Mouse (Mus musculus) embryonic facial prominence, embryonic 11.5 days (tissue): ENCODE results near the gene Trir. TPM values are rescaled to one million over a fixed set of nuclear protein-coding genes. Genes with fewer than 3 reads are reported as not detected.
A peak's percentile ranks its signal among the peaks of the same experiment; 100 is the strongest.

Experiments used
- ATAC-seq: fragments of 200-750 bp; cut with Nextera tagmentation; replicated peaks from 2 replicates; pipeline ENCODE4 v1.8.0; 2017; ENCODE audit warnings: low read depth; ENCODE audit not compliant: insufficient number of reproducible peaks, low FRiP score, low TSS enrichment
- DNase-seq: peaks from one replicate; pipeline ENCODE4 v3.0.0-alpha.2; 2015; ENCODE audit warnings: low spot score
- H3K27ac ChIP-seq: fragments of 300-500 bp; sonication (generic); replicated peaks from 2 replicates; pipeline ENCODE4 v1.5.1; 2014; ENCODE audit warnings: mild to moderate bottlenecking, low read depth, low read length, control low read depth
- H3K27me3 ChIP-seq: fragments of 300-500 bp; sonication (generic); 2 replicates; pipeline ENCODE4 v1.6.1; 2014; ENCODE audit warnings: mild to moderate bottlenecking, low read length, moderate library complexity, mixed read lengths; ENCODE audit not compliant: control insufficient read depth, insufficient read depth
- H3K36me3 ChIP-seq: fragments of 300-500 bp; sonication (generic); replicated peaks from 2 replicates; pipeline ENCODE4 v1.6.1; 2014; ENCODE audit warnings: low read depth, mild to moderate bottlenecking, low read length, moderate library complexity, mixed read lengths; ENCODE audit not compliant: control insufficient read depth, insufficient read depth
- H3K4me1 ChIP-seq: fragments of 300-500 bp; sonication (generic); 2 replicates; pipeline ENCODE4 v1.6.1; 2014; ENCODE audit warnings: low read length, mixed read lengths; ENCODE audit not compliant: control insufficient read depth, insufficient read depth
- H3K4me2 ChIP-seq: fragments of 300-500 bp; sonication (generic); 2 replicates; pipeline ENCODE4 v1.6.1; 2014; ENCODE audit warnings: low read depth, mild to moderate bottlenecking, control low read depth, low read length, moderate library complexity
- H3K4me3 ChIP-seq: fragments of 300-500 bp; sonication (generic); 2 replicates; pipeline ENCODE4 v1.5.1; 2014; ENCODE audit warnings: low read depth, low read length, control low read depth
- H3K9ac ChIP-seq: fragments of 300-500 bp; sonication (generic); replicated peaks from 2 replicates; pipeline ENCODE4 v1.6.1; 2014; ENCODE audit warnings: mild to moderate bottlenecking, control low read depth, low read length
- H3K9me3 ChIP-seq: fragments of 300-500 bp; sonication (generic); replicated peaks from 2 replicates; pipeline ENCODE4 v1.6.1; 2016; ENCODE audit warnings: mild to moderate bottlenecking, low read length, inconsistent platforms, mixed read lengths; ENCODE audit not compliant: control insufficient read depth
- WGBS: fragments of 180-500 bp; shearing (Covaris S2); extraction: QIAGEN DNeasy Blood & Tissue Kit; methylation state at CpG from one replicate; pipeline ENCODE4 v1.1.7; 2014; 5-methylcytosine and 5-hydroxymethylcytosine counted together
- polyA plus RNA-seq: library from polyadenylated mRNA; unstranded; fragments of >200 nt; fragmentation: Nextera tagmentation; extraction: Ambion mirVana; gene quantifications from 2 replicates; pipeline ENCODE4 v1.2.1, GENCODE M21; 2014

Trir gene
- polyA plus RNA-seq, 1 experiment from 2014 or later = 178 TPM

DNA sequence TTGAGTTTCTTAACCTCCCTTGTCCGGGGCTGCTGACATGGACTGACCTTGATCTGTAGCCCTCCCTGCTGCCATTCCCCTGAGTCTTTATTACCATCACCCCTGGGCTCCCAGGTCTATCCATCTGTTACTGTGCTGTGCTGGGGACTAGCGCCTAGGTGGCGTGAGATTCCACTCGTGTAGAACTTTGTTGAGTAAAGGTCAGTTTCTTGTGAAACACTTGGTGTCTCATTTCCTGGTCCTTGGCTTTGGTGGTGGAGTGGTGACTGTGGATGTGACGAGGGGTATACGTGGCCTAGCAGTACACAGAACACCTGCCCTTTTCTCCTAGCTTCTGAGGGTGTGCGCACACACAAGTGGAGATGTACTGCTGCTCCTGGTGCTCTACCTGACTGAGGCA, 30.7 kb downstream of the Trir start:
- H3K27ac ChIP-seq = no peak overlapping the region
- H3K4me3 ChIP-seq = no peak overlapping the region
- WGBS = 86% methylated on average over 7 of the region's 7 CpGs
- no peak overlapping the region for H3K9ac ChIP-seq
- no peaks in the 10 kb centered on the region for H3K27me3 ChIP-seq
- ATAC-seq = no peak
- H3K36me3 ChIP-seq = peaks cover 10% of the 10 kb centered on the region; the same call in 1 of the 2 replicates
- no peaks in the 10 kb centered on the region for H3K9me3 ChIP-seq
- H3K4me2 ChIP-seq = no peak overlapping the region
- DNase-seq = no peak
- H3K4me1 ChIP-seq = 0 out of 2 replicates have a peak, but pooled peaks cover 2% of the 10 kb centered on the region

DNA sequence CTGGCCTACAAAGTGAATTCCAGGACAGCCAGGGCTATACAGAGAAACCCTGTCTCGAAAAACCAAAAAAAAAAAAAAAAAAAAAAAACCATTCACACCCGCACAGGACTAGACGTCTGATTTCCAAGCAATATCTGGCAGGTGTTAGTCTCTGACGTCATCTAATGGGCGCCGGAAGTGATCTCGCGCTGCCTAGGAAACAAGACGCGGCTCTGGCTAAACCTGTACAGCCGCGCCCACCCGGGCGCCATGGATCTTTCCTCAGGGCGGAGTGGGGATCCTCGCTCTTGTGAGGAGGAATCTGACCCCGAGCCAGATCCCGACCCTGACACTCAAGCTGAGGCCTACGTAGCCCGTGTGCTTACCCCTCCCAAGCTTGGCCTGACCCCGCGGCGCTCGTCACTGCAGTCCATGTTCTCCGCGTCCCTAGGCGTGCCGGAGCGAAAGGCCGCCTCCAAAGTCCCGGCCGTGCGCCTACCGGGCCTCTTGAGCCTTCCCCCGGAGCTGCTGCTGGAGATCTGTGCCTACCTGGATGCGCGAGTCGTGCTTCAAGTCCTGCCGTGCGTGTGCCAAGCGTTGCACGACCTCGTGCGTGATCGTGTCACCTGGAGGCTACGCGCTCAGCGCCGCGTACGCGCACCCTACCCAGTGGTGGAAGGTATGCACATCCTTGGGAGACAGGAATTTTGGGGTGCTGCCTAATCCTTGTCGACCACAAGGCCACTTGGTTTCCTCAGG, 33.4 kb downstream of the Trir start, which contains the start of gene Fbxw9:
Gene Fbxw9, plus strand, starts transcription at position 177 of the 738 bp plus-strand sequence.
- H3K27ac ChIP-seq = no peak within 1 kb of the TSS
- peak; percentile 84 for ATAC-seq
- WGBS = under 1% methylated on average over 52 of the region's 53 CpGs
- H3K9ac ChIP-seq = peak within 1 kb of the TSS; percentile 67
- H3K4me1 ChIP-seq = 0 out of 2 replicates have a peak, but pooled peaks cover 2% of the 10 kb centered on the region
- no peaks in the 10 kb centered on the region for H3K27me3 ChIP-seq
- peak within 1 kb of the TSS; percentile 92 for H3K4me2 ChIP-seq
- peak; percentile 96 for DNase-seq
- H3K36me3 ChIP-seq = 0 out of 2 replicates have a peak, but pooled peaks cover 5% of the 10 kb centered on the region
- no peaks in the 10 kb centered on the region for H3K9me3 ChIP-seq
- H3K4me3 ChIP-seq = peak within 1 kb of the TSS; percentile 77

DNA sequence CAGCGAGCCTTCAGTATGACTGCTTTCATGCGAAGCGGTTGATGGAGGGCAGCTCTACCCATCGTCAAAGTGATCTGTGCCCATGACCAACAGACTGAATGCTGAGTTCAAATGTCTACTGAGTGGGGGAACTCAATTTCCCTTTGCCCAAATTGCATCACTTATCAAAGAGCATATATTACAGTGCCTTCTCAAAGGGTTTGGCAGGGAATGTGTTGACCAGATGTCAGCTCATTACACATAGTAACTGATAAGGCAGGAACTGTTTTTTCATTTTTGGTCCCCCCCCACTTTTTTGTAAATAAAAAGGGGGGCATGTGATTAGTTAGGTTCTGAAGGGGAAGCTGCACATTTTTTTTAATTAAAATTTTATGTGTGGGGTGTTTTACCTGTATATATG, 36.0 kb downstream of the Trir start:
- WGBS = 97% methylated on average over 4 of the region's 4 CpGs
- 0 out of 2 replicates have a peak, but pooled peaks cover 2% of the 10 kb centered on the region for H3K4me1 ChIP-seq
- no peak for DNase-seq

DNA sequence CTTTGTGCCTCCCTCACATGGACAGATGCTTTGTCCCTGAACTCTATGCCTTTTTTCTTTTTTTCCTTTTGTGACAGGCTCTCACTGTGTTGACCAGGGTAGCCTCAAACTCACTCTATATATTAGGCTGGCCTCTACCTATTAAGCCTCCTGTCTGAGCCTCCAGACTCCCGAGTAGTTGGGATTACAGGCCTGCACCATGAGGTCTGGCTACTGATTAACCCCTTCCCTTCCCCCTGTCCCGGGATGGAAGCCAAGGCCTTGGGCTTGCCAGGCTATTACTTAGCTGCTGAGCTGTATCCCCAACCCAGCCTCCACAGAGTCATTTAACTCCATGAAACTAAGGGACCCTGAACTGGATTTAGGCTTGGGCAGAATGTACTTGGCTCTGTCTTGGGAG, 38.6 kb downstream of the Trir start:
- H3K36me3 ChIP-seq = no peaks in the 10 kb centered on the region
- ATAC-seq (no peak), DNase-seq (no peak)
- no peak overlapping the region for H3K9ac ChIP-seq
- 56% methylated on average over 2 of the region's 2 CpGs for WGBS
- H3K4me3 ChIP-seq = no peak overlapping the region
- no peaks in the 10 kb centered on the region for H3K9me3 ChIP-seq
- H3K27ac ChIP-seq = no peak overlapping the region
- 0 out of 2 replicates have a peak, but pooled peaks cover 2% of the 10 kb centered on the region for H3K4me1 ChIP-seq
- H3K4me2 ChIP-seq = no peak overlapping the region
- no peaks in the 10 kb centered on the region for H3K27me3 ChIP-seq

More for the DNA sequence above, 36.0 kb downstream of the Trir start:
- H3K4me2 ChIP-seq = no peak overlapping the region
- H3K4me3 ChIP-seq = no peak overlapping the region
- ATAC-seq = no peak
- H3K36me3 ChIP-seq = no peaks in the 10 kb centered on the region
- no peak overlapping the region for H3K27ac ChIP-seq
- no peaks in the 10 kb centered on the region for H3K27me3 ChIP-seq
- no peak overlapping the region for H3K9ac ChIP-seq
- no peaks in the 10 kb centered on the region for H3K9me3 ChIP-seq

DNA sequence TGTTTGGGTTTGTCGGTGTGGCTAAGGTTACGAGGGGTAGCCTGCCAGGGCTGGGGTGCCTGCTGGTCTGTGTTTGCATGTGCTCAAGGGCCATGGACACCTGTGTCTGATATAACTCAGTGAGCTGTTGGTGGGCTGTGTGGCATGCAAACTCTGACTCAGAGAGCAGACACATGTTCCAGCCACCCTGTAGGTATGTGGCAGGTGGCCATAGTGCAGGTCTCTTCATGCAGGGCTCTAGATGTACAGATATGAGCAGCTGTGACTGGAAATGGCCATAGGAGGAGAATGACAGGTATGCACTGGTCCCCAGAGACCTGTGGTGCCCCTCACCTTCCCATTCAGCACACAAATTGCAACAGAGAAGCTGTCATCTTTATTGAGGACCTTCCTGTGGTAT, 40.5 kb downstream of the Trir start:
- Histone ChIP-seq H3K4me1 (no peaks in the 10 kb centered on the region), H3K36me3 (no peaks in the 10 kb centered on the region), H3K9ac (no peak overlapping the region), H3K27ac (no peak overlapping the region), H3K27me3 (no peaks in the 10 kb centered on the region), H3K4me2 (no peak overlapping the region; the same call in 1 of the 2 replicates), H3K9me3 (no peaks in the 10 kb centered on the region), H3K4me3 (no peak overlapping the region)
- WGBS = 98% methylated on average over 2 of the region's 2 CpGs
- DNase-seq (no peak), ATAC-seq (no peak)

DNA sequence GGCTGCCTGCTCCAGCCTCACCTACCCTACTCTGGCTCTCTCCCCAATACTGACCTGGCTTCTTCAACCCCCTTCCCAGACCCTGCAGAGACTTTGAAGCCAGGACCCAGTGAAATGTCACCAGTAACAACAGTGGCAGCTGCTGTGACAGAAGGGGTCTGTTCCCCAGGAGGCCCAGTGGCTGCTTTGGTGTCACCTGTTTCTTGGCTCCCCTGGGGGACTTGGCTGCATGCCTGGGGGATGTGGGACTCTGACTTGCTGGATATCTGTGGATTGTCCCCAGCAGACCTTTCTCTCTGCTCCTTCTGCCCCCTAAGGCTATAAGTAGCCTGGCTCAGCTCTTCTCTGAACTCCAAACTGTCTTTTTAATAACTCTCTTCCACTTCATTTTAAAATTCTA, 41.4 kb downstream of the Trir start, which contains the start of gene Gm5741:
Gene Gm5741, minus strand, starts transcription at position 1 of the 400 bp plus-strand sequence.
- no peak for DNase-seq
- Histone ChIP-seq H3K9me3 (no peaks in the 10 kb centered on the region), H3K27me3 (no peaks in the 10 kb centered on the region), H3K4me1 (no peaks in the 10 kb centered on the region), H3K4me3 (no peak within 1 kb of the TSS), H3K36me3 (no peaks in the 10 kb centered on the region), H3K27ac (no peak within 1 kb of the TSS), H3K4me2 (no peak within 1 kb of the TSS; the same call in 1 of the 2 replicates), H3K9ac (no peak within 1 kb of the TSS)
- ATAC-seq = no peak

DNA sequence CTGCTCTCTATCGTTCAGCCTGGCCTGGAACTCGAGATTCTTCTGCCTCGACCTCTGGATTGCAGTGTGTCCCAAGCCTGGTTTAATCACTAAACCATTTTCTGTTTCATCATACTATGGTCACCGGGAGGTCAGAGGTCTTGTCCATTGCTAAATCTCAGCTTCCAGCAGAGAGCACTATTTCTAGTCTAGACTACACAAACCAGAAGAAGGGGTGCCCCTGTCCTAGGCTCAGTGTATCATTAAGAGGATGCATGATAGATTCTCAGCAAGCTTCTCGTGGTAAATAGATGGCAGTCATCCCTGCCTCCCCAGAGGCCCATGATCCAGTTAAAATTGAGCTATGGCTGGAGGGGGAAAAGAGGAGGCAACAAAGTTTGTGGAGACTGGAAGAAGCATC, 44.4 kb downstream of the Trir start:
- Histone ChIP-seq H3K4me3 (peak overlapping the region; percentile 88; the same call in 1 of the 2 replicates), H3K36me3 (no peaks in the 10 kb centered on the region; the same call in 1 of the 2 replicates), H3K4me1 (no peaks in the 10 kb centered on the region), H3K27me3 (no peaks in the 10 kb centered on the region), H3K4me2 (peak overlapping the region; percentile 68), H3K9ac (peak overlapping the region; percentile 23; the same call in 1 of the 2 replicates), H3K27ac (peak overlapping the region; percentile 93; the same call in 1 of the 2 replicates), H3K9me3 (no peaks in the 10 kb centered on the region)
- WGBS = 84% methylated on average over 5 of the region's 5 CpGs
- ATAC-seq = no peak
- DNase-seq = no peak
